Mouse (Mus musculus) embryonic fibroblast, embryonic 13.5 days (primary cell): Measurements from ENCODE around the gene Stag1.

ENCODE experiments used
- CTCF ChIP-seq: IDR thresholded peaks from 2 replicates; pipeline ENCODE4 v1.5.1; 2011; ENCODE audit warnings: mild to moderate bottlenecking, control low read depth, low read length, moderate library complexity, borderline replicate concordance; ENCODE audit not compliant: insufficient read depth
- POLR2A ChIP-seq: IDR thresholded peaks from 2 replicates; pipeline ENCODE4 v1.6.1; 2011; ENCODE audit warnings: low read depth, mild to moderate bottlenecking, control low read depth, low read length, moderate library complexity

- TF ChIP-seq CTCF (no peak), POLR2A (no peak)
Observed at GRCm38 (mm10) chr9:100979260-100979659, 381.7 kb downstream of the Stag1 start.
